Mouse (Mus musculus) C2C12 (cell line): Measurements from ENCODE around the gene Itch.

ENCODE experiments used
- CEBPB ChIP-seq: IDR thresholded peaks from one replicate; pipeline ENCODE4 v1.6.1; 2011; ENCODE audit warnings: low read depth, mild to moderate bottlenecking, control low read depth, moderate library complexity
- CTCF ChIP-seq: IDR thresholded peaks from one replicate; pipeline ENCODE4 v1.5.1; 2011; ENCODE audit not compliant: control insufficient read depth, insufficient read depth, insufficient read length
- MAX ChIP-seq: IDR thresholded peaks from one replicate; pipeline ENCODE4 v1.6.1; 2011; ENCODE audit warnings: mild to moderate bottlenecking, control low read depth
- USF1 ChIP-seq: IDR thresholded peaks from one replicate; pipeline ENCODE4 v1.6.1; 2011; ENCODE audit warnings: low read depth, mild to moderate bottlenecking, control low read depth, moderate library complexity

GRCm38 (mm10) chr2:155099421-155099820, 33.9 kb upstream of the Itch start:
- no peak for TF ChIP-seq CEBPB
- no peak for TF ChIP-seq CTCF
- TF ChIP-seq MAX = no peak
- no peak for TF ChIP-seq USF1
